Mouse (Mus musculus) CD4-positive, CD25-positive, alpha-beta regulatory T cell, adult 9 weeks (primary cell): ENCODE measurements around the gene Olfr910. TPM values are rescaled to one million over a fixed set of nuclear protein-coding genes. Genes with fewer than 3 reads are reported as not detected.

Experiments
- polyA plus RNA-seq: library from polyadenylated mRNA; unstranded; fragments of 100-300 nt; shearing (Covaris generic); gene quantifications from one replicate; pipeline ENCODE4 v1.2.1, GENCODE M21; 2017

Gene Olfr910
- not detected for polyA plus RNA-seq

GRCm38 (mm10) chr9:38537549-38537948 lies at the start of gene Olfr910:
Gene Olfr910 (plus strand): TSS chr9:38537849.

GRCm38 (mm10) chr9:38495501-38495900 lies 42.1 kb upstream of the Olfr910 start, which contains the start of gene Olfr907:
Gene Olfr907 (plus strand): TSS chr9:38495801.

GRCm38 (mm10) chr9:38521280-38521679 lies 16.4 kb upstream of the Olfr910 start, which contains the start of gene Olfr911-ps1:
Gene Olfr911-ps1 (plus strand): TSS chr9:38521580.

GRCm38 (mm10) chr9:38579878-38580277 lies 42.2 kb downstream of the Olfr910 start, which contains the start of gene Olfr912:
Gene Olfr912 (plus strand): TSS chr9:38580178.

Other genes with a start within 250 kb of the Olfr910 start
- not detected for gene Olfr896-ps1, start 246.7 kb upstream of the Olfr910 start, polyA plus RNA-seq
- gene Olfr25, start 208.8 kb upstream of the Olfr910 start, polyA plus RNA-seq: not detected
- gene Olfr898, start 189.4 kb upstream of the Olfr910 start, polyA plus RNA-seq: not detected
- not detected for gene Olfr250, start 171.0 kb upstream of the Olfr910 start, polyA plus RNA-seq
- gene Olfr251, start 160.8 kb upstream of the Olfr910 start, polyA plus RNA-seq: not detected
- not detected for gene Olfr147, start 136.2 kb upstream of the Olfr910 start, polyA plus RNA-seq
- gene Olfr901, start 108.4 kb upstream of the Olfr910 start, polyA plus RNA-seq: 0.20 TPM
- not detected for gene Olfr902, start 90.2 kb upstream of the Olfr910 start, polyA plus RNA-seq
- not detected for gene Olfr904, start 74.7 kb upstream of the Olfr910 start, polyA plus RNA-seq
- not detected for gene Olfr905, start 66.7 kb upstream of the Olfr910 start, polyA plus RNA-seq
- gene Olfr906, start 50.8 kb upstream of the Olfr910 start, polyA plus RNA-seq: not detected
- not detected for gene Olfr907, start 42.0 kb upstream of the Olfr910 start, polyA plus RNA-seq
- not detected for gene Olfr911-ps1, start 16.3 kb upstream of the Olfr910 start, polyA plus RNA-seq
- 0.06 TPM for gene Olfr912, start 42.3 kb downstream of the Olfr910 start, polyA plus RNA-seq
- gene Olfr913, start 54.9 kb downstream of the Olfr910 start, polyA plus RNA-seq: not detected
- gene Olfr914, start 67.3 kb downstream of the Olfr910 start, polyA plus RNA-seq: not detected
- gene Olfr916, start 122.0 kb downstream of the Olfr910 start, polyA plus RNA-seq: not detected
- gene Olfr917, start 128.0 kb downstream of the Olfr910 start, polyA plus RNA-seq: not detected
- not detected for gene Olfr918, start 136.8 kb downstream of the Olfr910 start, polyA plus RNA-seq
- not detected for gene Olfr919, start 165.8 kb downstream of the Olfr910 start, polyA plus RNA-seq
- gene Vwa5a, start 180.4 kb downstream of the Olfr910 start, polyA plus RNA-seq: 44.0 TPM
- gene Olfr920, start 214.4 kb downstream of the Olfr910 start, polyA plus RNA-seq: 0.16 TPM
- not detected for gene Olfr921, start 235.2 kb downstream of the Olfr910 start, polyA plus RNA-seq